Mouse (Mus musculus) hindbrain, embryonic 14.5 days (tissue): ENCODE measurements at regions not wholly inside any gene's neighbourhood (a gene's known extent, or its start where the extent isn't known, plus 50 kb on each side); places are given as distances from the start of the nearest gene placed in this dataset.
"Not testable (repeated sequence)": the region's sequence is repeated elsewhere in the genome, so short reads cannot be mapped to it uniquely, and the experiment has no call there.

Experiments
- ATAC-seq: fragments of 200-750 bp; cut with Nextera tagmentation; 2 replicates; pipeline ENCODE4 v1.8.0; 2017; ENCODE audit warnings: moderate number of reproducible peaks, mild to moderate bottlenecking, moderate TSS enrichment, moderate library complexity; ENCODE audit not compliant: low FRiP score
- DNase-seq: peaks from one replicate; pipeline ENCODE4 v3.0.0-alpha.2; 2015; ENCODE audit warnings: low spot score
- H3K27ac ChIP-seq: fragments of 300-500 bp; sonication (generic); 2 replicates; pipeline ENCODE4 v1.5.1; 2014; ENCODE audit warnings: mild to moderate bottlenecking, moderate library complexity
- H3K27me3 ChIP-seq: fragments of 300-500 bp; sonication (generic); 2 replicates; pipeline ENCODE4 v1.6.1; 2014; ENCODE audit warnings: mild to moderate bottlenecking, low read length, mixed read lengths; ENCODE audit not compliant: control insufficient read depth, insufficient read depth
- H3K36me3 ChIP-seq: fragments of 300-500 bp; sonication (generic); replicated peaks from 2 replicates; pipeline ENCODE4 v1.6.1; 2014; ENCODE audit not compliant: control insufficient read depth, insufficient read depth
- H3K4me1 ChIP-seq: fragments of 300-500 bp; sonication (generic); replicated peaks from 2 replicates; pipeline ENCODE4 v1.6.1; 2014; ENCODE audit warnings: antibody characterized with exemption, low read length, mixed read lengths; ENCODE audit not compliant: control insufficient read depth, insufficient read depth
- H3K4me2 ChIP-seq: fragments of 300-500 bp; sonication (generic); replicated peaks from 2 replicates; pipeline ENCODE4 v1.6.1; 2014; ENCODE audit warnings: mild to moderate bottlenecking, moderate library complexity
- H3K4me3 ChIP-seq: fragments of 300-500 bp; sonication (generic); replicated peaks from 2 replicates; pipeline ENCODE4 v1.5.1; 2014; ENCODE audit warnings: mild to moderate bottlenecking, low read length
- H3K9ac ChIP-seq: fragments of 300-500 bp; sonication (generic); 2 replicates; pipeline ENCODE4 v1.6.1; 2014
- H3K9me3 ChIP-seq: fragments of 300-500 bp; sonication (generic); 2 replicates; pipeline ENCODE4 v1.6.1; 2016; ENCODE audit warnings: low read length; ENCODE audit not compliant: control insufficient read depth
- WGBS: fragments of 180-500 bp; shearing (Covaris S2); extraction: QIAGEN DNeasy Blood & Tissue Kit; methylation state at CpG from one replicate; pipeline ENCODE4 v1.1.7; 2014; 5-methylcytosine and 5-hydroxymethylcytosine counted together

GRCm38 (mm10) chr2:168393341-168393740 is 111.8 kb upstream of the Kcng1 start:
- H3K4me2 ChIP-seq: no peak overlapping the region
- H3K27ac ChIP-seq: no peak overlapping the region
- H3K4me3 ChIP-seq: no peak overlapping the region
- ATAC-seq (no peak), DNase-seq (no peak)
- H3K4me1 ChIP-seq: 0 out of 2 replicates have a peak, but pooled peaks cover 6% of the 10 kb centered on the region
- no peak overlapping the region for H3K9ac ChIP-seq
- H3K36me3 ChIP-seq: no peaks in the 10 kb centered on the region
- no peaks in the 10 kb centered on the region for H3K27me3 ChIP-seq
- H3K9me3 ChIP-seq: no peaks in the 10 kb centered on the region
- WGBS: 93% methylated on average over 18 of the region's 18 CpGs

GRCm38 (mm10) chr2:168392171-168392570 is 110.6 kb upstream of the Kcng1 start:
- H3K9me3 ChIP-seq, ATAC-seq, H3K27me3 ChIP-seq, H3K4me3 ChIP-seq, H3K27ac ChIP-seq, H3K9ac ChIP-seq, H3K4me1 ChIP-seq, DNase-seq, H3K36me3 ChIP-seq, H3K4me2 ChIP-seq: not testable (repeated sequence)
- WGBS: 89% methylated on average over 3 of the region's 3 CpGs

GRCm38 (mm10) chr2:168380606-168381005 is 99.1 kb upstream of the Kcng1 start:
- 75% methylated on average over 5 of the region's 5 CpGs for WGBS
- H3K4me2 ChIP-seq: no peak overlapping the region
- ATAC-seq: no peak
- no peaks in the 10 kb centered on the region for H3K36me3 ChIP-seq
- DNase-seq: no peak
- H3K9me3 ChIP-seq: peaks cover 9% of the 10 kb centered on the region; the same call in 1 of the 2 replicates
- H3K27ac ChIP-seq: no peak overlapping the region
- H3K4me1 ChIP-seq: no peaks in the 10 kb centered on the region
- no peaks in the 10 kb centered on the region for H3K27me3 ChIP-seq
- H3K4me3 ChIP-seq: no peak overlapping the region
- H3K9ac ChIP-seq: no peak overlapping the region

- no peak overlapping the region for H3K27ac ChIP-seq
- no peaks in the 10 kb centered on the region for H3K4me1 ChIP-seq
- H3K4me2 ChIP-seq: no peak overlapping the region
- no peaks in the 10 kb centered on the region for H3K36me3 ChIP-seq
- H3K4me3 ChIP-seq: no peak overlapping the region
- no peak overlapping the region for H3K9ac ChIP-seq
- 96% methylated on average over 5 of the region's 5 CpGs for WGBS
- H3K9me3 ChIP-seq: peaks cover 11% of the 10 kb centered on the region; the same call in 1 of the 2 replicates
- DNase-seq (no peak), ATAC-seq (no peak)
- H3K27me3 ChIP-seq: no peaks in the 10 kb centered on the region
These were observed 90.8 kb upstream of the Kcng1 start for GRCm38 (mm10) chr2:168372356-168372755.

- 57% methylated on average over 3 of the region's 3 CpGs for WGBS
- no peaks in the 10 kb centered on the region for H3K4me1 ChIP-seq
- 0 out of 2 replicates have a peak, but pooled peaks cover 11% of the 10 kb centered on the region for H3K9me3 ChIP-seq
- no peak for ATAC-seq
- no peak overlapping the region for H3K27ac ChIP-seq
- H3K4me2 ChIP-seq: no peak overlapping the region
- no peak overlapping the region for H3K4me3 ChIP-seq
- H3K36me3 ChIP-seq: no peaks in the 10 kb centered on the region
- no peak overlapping the region for H3K9ac ChIP-seq
- no peaks in the 10 kb centered on the region for H3K27me3 ChIP-seq
- no peak for DNase-seq
These were observed 89.7 kb upstream of the Kcng1 start for GRCm38 (mm10) chr2:168371245-168371644.

- no peak overlapping the region for H3K4me3 ChIP-seq
- no peaks in the 10 kb centered on the region for H3K9me3 ChIP-seq
- ATAC-seq (no peak), DNase-seq (no peak)
- no peak overlapping the region for H3K4me2 ChIP-seq
- peaks cover 9% of the 10 kb centered on the region; the same call in 1 of the 2 replicates for H3K4me1 ChIP-seq
- H3K27ac ChIP-seq: no peak overlapping the region
- no peak overlapping the region for H3K9ac ChIP-seq
- no peaks in the 10 kb centered on the region for H3K27me3 ChIP-seq
- WGBS: 66% methylated on average over 8 of the region's 8 CpGs
- H3K36me3 ChIP-seq: no peaks in the 10 kb centered on the region
These were observed 77.7 kb upstream of the Kcng1 start for GRCm38 (mm10) chr2:168359200-168359599.

- no peak for DNase-seq
- no peak overlapping the region for H3K4me2 ChIP-seq
- H3K36me3 ChIP-seq: no peaks in the 10 kb centered on the region
- ATAC-seq: no peak
- no peak overlapping the region for H3K27ac ChIP-seq
- no peaks in the 10 kb centered on the region for H3K9me3 ChIP-seq
- H3K27me3 ChIP-seq: no peaks in the 10 kb centered on the region
- H3K4me1 ChIP-seq: peaks cover 9% of the 10 kb centered on the region; the same call in 1 of the 2 replicates
- WGBS: 87% methylated on average over 6 of the region's 6 CpGs
- no peak overlapping the region for H3K9ac ChIP-seq
- H3K4me3 ChIP-seq: no peak overlapping the region
These were observed 77.0 kb upstream of the Kcng1 start for GRCm38 (mm10) chr2:168358551-168358950.

GRCm38 (mm10) chr2:168357815-168358214 is 76.3 kb upstream of the Kcng1 start:
- DNase-seq (no peak), ATAC-seq (no peak)
- peaks cover 9% of the 10 kb centered on the region; the same call in 1 of the 2 replicates for H3K4me1 ChIP-seq
- H3K4me2 ChIP-seq: no peak overlapping the region
- no peaks in the 10 kb centered on the region for H3K36me3 ChIP-seq
- 87% methylated on average over 6 of the region's 6 CpGs for WGBS
- H3K27ac ChIP-seq: no peak overlapping the region
- H3K27me3 ChIP-seq: no peaks in the 10 kb centered on the region
- no peaks in the 10 kb centered on the region for H3K9me3 ChIP-seq
- H3K4me3 ChIP-seq: no peak overlapping the region
- no peak overlapping the region for H3K9ac ChIP-seq

- H3K9ac ChIP-seq: no peak overlapping the region
- no peak overlapping the region for H3K4me2 ChIP-seq
- DNase-seq (no peak), ATAC-seq (no peak)
- H3K36me3 ChIP-seq: no peaks in the 10 kb centered on the region
- no peak overlapping the region for H3K4me3 ChIP-seq
- H3K4me1 ChIP-seq: peaks cover 9% of the 10 kb centered on the region; the same call in 1 of the 2 replicates
- no peaks in the 10 kb centered on the region for H3K9me3 ChIP-seq
- H3K27me3 ChIP-seq: no peaks in the 10 kb centered on the region
- WGBS: 46% methylated on average over 10 of the region's 10 CpGs
- no peak overlapping the region for H3K27ac ChIP-seq
These were observed 72.9 kb upstream of the Kcng1 start for GRCm38 (mm10) chr2:168354397-168354796.

- DNase-seq (no peak), ATAC-seq (no peak)
- no peak overlapping the region for H3K4me2 ChIP-seq
- no peaks in the 10 kb centered on the region for H3K27me3 ChIP-seq
- no peaks in the 10 kb centered on the region for H3K9me3 ChIP-seq
- no peaks in the 10 kb centered on the region for H3K36me3 ChIP-seq
- WGBS: 79% methylated on average over 5 of the region's 5 CpGs
- H3K4me1 ChIP-seq: peaks cover 9% of the 10 kb centered on the region; the same call in 1 of the 2 replicates
- no peak overlapping the region for H3K4me3 ChIP-seq
- no peak overlapping the region for H3K9ac ChIP-seq
- H3K27ac ChIP-seq: no peak overlapping the region
These were observed 71.1 kb upstream of the Kcng1 start for GRCm38 (mm10) chr2:168352626-168353025.
